Mouse (Mus musculus): Measurements from ENCODE around the gene Krtap16-1. TPM values are rescaled to one million over a fixed set of nuclear protein-coding genes. Genes with fewer than 3 reads are reported as not detected.

The Krtap16-1 gene
- not detected in 2 replicates for polyA plus RNA-seq (2015; fragmentation: Nextera tagmentation; extraction: Ambion mirVana)

GRCm38 (mm10) chr11:99986180-99986647 is at the start of gene Krtap16-1:
TSS of gene Krtap16-1 (minus strand) at chr11:99986597.

GRCm38 (mm10) chr11:100029768-100030167 is 43.4 kb upstream of the Krtap16-1 start, which contains the start of gene Krt33b:
TSS of gene Krt33b (minus strand) at chr11:100029868.

GRCm38 (mm10) chr11:100016112-100016511 is 29.7 kb upstream of the Krtap16-1 start, which contains the start of gene Krt33a:
TSS of gene Krt33a (minus strand) at chr11:100016212.

GRCm38 (mm10) chr11:99993620-99994383 is 7.4 kb upstream of the Krtap16-1 start, which contains the start of gene Krtap17-1:
TSS of gene Krtap17-1 (minus strand) at chr11:99993994.

GRCm38 (mm10) chr11:99978953-99979352 is 7.4 kb downstream of the Krtap16-1 start, which contains the start of gene Krtap29-1:
TSS of gene Krtap29-1 (minus strand) at chr11:99979053.

GRCm38 (mm10) chr11:99948175-99948574 is 38.2 kb downstream of the Krtap16-1 start, which contains the start of gene Krtap9-5:
TSS of gene Krtap9-5 (plus strand) at chr11:99948475.

GRCm38 (mm10) chr11:99935991-99936390 is 50.4 kb downstream of the Krtap16-1 start, which contains the start of gene Krtap31-2:
TSS of gene Krtap31-2 (plus strand) at chr11:99936291.

Other genes with a start within 250 kb of the Krtap16-1 start
- not detected in 2 replicates for gene Gm11595, start 213.7 kb downstream of the Krtap16-1 start, polyA plus RNA-seq (2015; fragmentation: Nextera tagmentation; extraction: Ambion mirVana)
- not detected in 2 replicates for gene Krtap4-8, start 205.9 kb downstream of the Krtap16-1 start, polyA plus RNA-seq (2015; fragmentation: Nextera tagmentation; extraction: Ambion mirVana)
- gene Krtap4-9, start 201.4 kb downstream of the Krtap16-1 start, polyA plus RNA-seq (2015; fragmentation: Nextera tagmentation; extraction: Ambion mirVana) = not detected in 2 replicates
- not detected in 2 replicates for gene Gm11596, start 193.1 kb downstream of the Krtap16-1 start, polyA plus RNA-seq (2015; fragmentation: Nextera tagmentation; extraction: Ambion mirVana)
- gene Gm11569, start 187.7 kb downstream of the Krtap16-1 start, polyA plus RNA-seq (2015; fragmentation: Nextera tagmentation; extraction: Ambion mirVana) = not detected in 2 replicates
- gene Gm11554, start 182.2 kb downstream of the Krtap16-1 start, polyA plus RNA-seq (2015; fragmentation: Nextera tagmentation; extraction: Ambion mirVana) = not detected in 2 replicates
- not detected in 2 replicates for gene Krtap4-13, start 176.7 kb downstream of the Krtap16-1 start, polyA plus RNA-seq (2015; fragmentation: Nextera tagmentation; extraction: Ambion mirVana)
- not detected in 2 replicates for gene Gm11564, start 170.9 kb downstream of the Krtap16-1 start, polyA plus RNA-seq (2015; fragmentation: Nextera tagmentation; extraction: Ambion mirVana)
- not detected in 2 replicates for gene 2300003K06Rik, start 148.5 kb downstream of the Krtap16-1 start, polyA plus RNA-seq (2015; fragmentation: Nextera tagmentation; extraction: Ambion mirVana)
- not detected in 2 replicates for gene Krtap4-16, start 135.0 kb downstream of the Krtap16-1 start, polyA plus RNA-seq (2015; fragmentation: Nextera tagmentation; extraction: Ambion mirVana)
- gene Gm11568, start 128.7 kb downstream of the Krtap16-1 start, polyA plus RNA-seq (2015; fragmentation: Nextera tagmentation; extraction: Ambion mirVana) = not detected in 2 replicates
- gene Gm11559, start 122.1 kb downstream of the Krtap16-1 start, polyA plus RNA-seq (2015; fragmentation: Nextera tagmentation; extraction: Ambion mirVana) = not detected in 2 replicates
- not detected in 2 replicates for gene Krtap9-1, start 113.2 kb downstream of the Krtap16-1 start, polyA plus RNA-seq (2015; fragmentation: Nextera tagmentation; extraction: Ambion mirVana)
- not detected in 2 replicates for gene Gm11567, start 107.4 kb downstream of the Krtap16-1 start, polyA plus RNA-seq (2015; fragmentation: Nextera tagmentation; extraction: Ambion mirVana)
- gene Krtap31-1, start 78.7 kb downstream of the Krtap16-1 start, polyA plus RNA-seq (2015; fragmentation: Nextera tagmentation; extraction: Ambion mirVana) = not detected in 2 replicates
- gene Gm11565, start 71.8 kb downstream of the Krtap16-1 start, polyA plus RNA-seq (2015; fragmentation: Nextera tagmentation; extraction: Ambion mirVana) = not detected in 2 replicates
- not detected in 2 replicates for gene Krtap31-2, start 50.3 kb downstream of the Krtap16-1 start, polyA plus RNA-seq (2015; fragmentation: Nextera tagmentation; extraction: Ambion mirVana)
- not detected in 2 replicates for gene Krtap9-5, start 38.1 kb downstream of the Krtap16-1 start, polyA plus RNA-seq (2015; fragmentation: Nextera tagmentation; extraction: Ambion mirVana)
- gene Krtap29-1, start 7.5 kb downstream of the Krtap16-1 start, polyA plus RNA-seq (2015; fragmentation: Nextera tagmentation; extraction: Ambion mirVana) = not detected in 2 replicates
- not detected in 2 replicates for gene Krtap17-1, start 7.4 kb upstream of the Krtap16-1 start, polyA plus RNA-seq (2015; fragmentation: Nextera tagmentation; extraction: Ambion mirVana)
- not detected in 2 replicates for gene Krt33a, start 29.6 kb upstream of the Krtap16-1 start, polyA plus RNA-seq (2015; fragmentation: Nextera tagmentation; extraction: Ambion mirVana)
- not detected in 2 replicates for gene Krt33b, start 43.3 kb upstream of the Krtap16-1 start, polyA plus RNA-seq (2015; fragmentation: Nextera tagmentation; extraction: Ambion mirVana)
- gene Krt34, start 55.0 kb upstream of the Krtap16-1 start, polyA plus RNA-seq (2015; fragmentation: Nextera tagmentation; extraction: Ambion mirVana) = not detected in 2 replicates
- gene Krt31, start 64.0 kb upstream of the Krtap16-1 start, polyA plus RNA-seq (2015; fragmentation: Nextera tagmentation; extraction: Ambion mirVana) = not detected in 2 replicates
- not detected in 2 replicates for gene Krt32, start 101.6 kb upstream of the Krtap16-1 start, polyA plus RNA-seq (2015; fragmentation: Nextera tagmentation; extraction: Ambion mirVana)
- gene Krt35, start 109.6 kb upstream of the Krtap16-1 start, polyA plus RNA-seq (2015; fragmentation: Nextera tagmentation; extraction: Ambion mirVana) = not detected in 2 replicates
- 0.12 and 0.14 TPM in 2 replicates for gene Krt36, start 119.0 kb upstream of the Krtap16-1 start, polyA plus RNA-seq (2015; fragmentation: Nextera tagmentation; extraction: Ambion mirVana)
- gene Krt13, start 135.0 kb upstream of the Krtap16-1 start, polyA plus RNA-seq (2015; fragmentation: Nextera tagmentation; extraction: Ambion mirVana) = 0.33 and 5.9 TPM in 2 replicates
- gene Krt15, start 149.3 kb upstream of the Krtap16-1 start, polyA plus RNA-seq (2015; fragmentation: Nextera tagmentation; extraction: Ambion mirVana) = 0.66 and 2.0 TPM in 2 replicates
- 37.9 and 40.8 TPM in 2 replicates for gene Krt19, start 162.1 kb upstream of the Krtap16-1 start, polyA plus RNA-seq (2015; fragmentation: Nextera tagmentation; extraction: Ambion mirVana)
- 0.08 TPM in 1 of 2 replicates, not detected in the other for gene Krt9, start 206.6 kb upstream of the Krtap16-1 start, polyA plus RNA-seq (2015; fragmentation: Nextera tagmentation; extraction: Ambion mirVana)
- gene Krt14, start 221.0 kb upstream of the Krtap16-1 start, polyA plus RNA-seq (2015; fragmentation: Nextera tagmentation; extraction: Ambion mirVana) = 9.3 and 9.4 TPM in 2 replicates